Mouse (Mus musculus) monocyte, adult 2 months (primary cell): ENCODE results near the gene Ppp1r13b.

Experiments
- DNase-seq, 2 experiments: peaks; one replicate each; pipeline ENCODE4 v3.0.0; 2022; ENCODE audit warnings: low spot score in 2 of 2, low read depth in 1 of 2

Gene Ppp1r13b

GRCm38 (mm10) chr12:111887005-111887404 is 20.9 kb downstream of the Ppp1r13b start:
- no peak for DNase-seq

DNA sequence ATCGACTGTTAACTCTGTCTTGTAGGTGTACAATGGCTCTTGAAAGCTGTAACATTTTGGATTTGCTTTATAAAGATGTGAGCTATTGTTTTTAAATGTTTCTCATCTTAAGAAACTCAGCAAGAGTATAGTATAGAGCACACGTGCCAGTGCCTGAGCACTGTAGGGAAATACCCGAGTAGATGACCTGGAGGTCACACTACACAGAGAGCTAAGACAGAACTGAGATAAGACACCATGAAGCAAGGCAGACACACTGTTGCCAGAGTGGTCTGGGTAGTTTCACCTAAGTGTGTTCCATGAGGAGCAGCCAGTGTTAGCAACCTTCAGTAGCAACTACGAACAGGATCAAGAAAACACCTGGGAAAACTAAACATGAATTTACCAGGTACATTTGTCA is 25.1 kb downstream of the Ppp1r13b start:
- DNase-seq: no peak

- no peak for DNase-seq
Measured at GRCm38 (mm10) chr12:111882022-111882421, 25.9 kb downstream of the Ppp1r13b start.

DNA sequence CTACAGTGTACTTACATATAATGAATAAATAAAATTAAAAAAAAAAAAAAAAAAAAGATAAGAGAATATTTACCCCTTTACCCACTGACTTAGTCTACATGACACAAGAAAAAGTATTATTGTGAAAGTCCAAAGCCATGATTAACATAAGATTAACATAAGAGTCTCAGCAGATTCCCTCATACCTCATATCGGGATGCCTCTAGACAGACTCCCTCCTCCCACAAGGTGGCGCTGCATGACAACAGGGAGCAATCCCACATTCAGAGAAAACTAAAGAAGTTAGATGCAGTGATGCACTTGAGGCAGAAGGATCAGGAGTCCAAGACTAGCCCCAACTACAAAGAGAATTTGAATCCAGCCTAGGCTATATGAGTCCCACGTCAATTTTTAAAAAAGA is 29.7 kb downstream of the Ppp1r13b start:
- peak; percentile 26 to 47 for DNase-seq

DNA sequence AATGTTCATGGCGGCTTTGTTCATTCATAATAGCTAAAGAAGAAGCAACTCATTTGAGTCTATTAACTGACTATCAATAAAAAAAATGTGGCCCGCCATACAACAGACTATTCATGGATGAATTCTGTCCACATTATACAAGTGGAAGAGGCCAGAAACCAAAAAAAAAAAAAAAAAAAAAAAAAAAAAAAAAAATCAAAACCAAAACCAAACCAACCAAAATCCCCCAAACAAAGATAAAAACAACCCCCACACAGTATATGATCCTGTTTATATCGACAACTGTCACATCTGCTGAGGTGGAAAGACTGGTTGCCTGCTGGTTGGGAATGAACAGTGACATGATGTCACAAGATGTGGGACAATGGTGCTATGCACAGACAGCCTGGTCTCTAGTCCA is 32.4 kb downstream of the Ppp1r13b start:
- DNase-seq: no peak

GRCm38 (mm10) chr12:111874601-111875140 is 33.2 kb downstream of the Ppp1r13b start:
- no peak for DNase-seq

DNA sequence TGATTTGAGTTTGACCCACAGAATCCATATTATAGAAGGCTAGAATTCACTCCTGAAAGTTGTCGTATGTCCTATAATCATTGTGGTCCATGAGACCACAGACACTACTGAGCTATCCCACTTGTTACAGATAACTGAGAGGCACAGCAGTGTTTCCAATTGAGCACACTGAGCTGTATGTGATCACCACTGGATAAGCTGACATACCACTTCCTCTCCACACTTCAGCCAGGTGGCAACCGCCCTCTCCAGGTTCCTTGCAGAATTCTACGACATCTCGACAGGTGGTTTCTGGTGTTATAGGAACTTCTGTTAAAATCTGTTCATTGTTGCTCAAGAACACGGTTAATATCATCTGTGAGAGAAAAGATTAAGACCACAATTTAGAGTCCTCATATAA is 35.8 kb downstream of the Ppp1r13b start:
- DNase-seq: no peak

GRCm38 (mm10) chr12:111870811-111871210 is 37.1 kb downstream of the Ppp1r13b start:
- DNase-seq: no peak

DNA sequence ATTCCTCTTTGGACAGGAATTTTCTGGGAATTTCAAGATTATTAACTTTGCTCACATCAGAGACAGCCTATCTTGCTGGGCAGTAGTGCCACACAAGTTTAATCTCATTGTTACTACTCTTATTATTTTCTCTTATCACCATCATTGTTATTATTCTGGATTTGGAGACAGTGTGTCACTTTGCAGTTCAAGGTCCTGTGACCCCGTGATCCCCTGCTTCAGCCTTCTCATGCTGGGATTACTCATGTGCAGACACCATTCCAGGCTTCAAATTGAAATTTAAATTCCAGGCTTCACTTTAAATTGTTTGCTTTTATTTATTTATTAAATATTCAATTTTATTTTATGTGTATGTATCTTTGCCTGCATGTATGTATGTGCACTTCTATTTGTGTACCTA is 38.1 kb downstream of the Ppp1r13b start:
- DNase-seq: no peak

GRCm38 (mm10) chr12:111864206-111864824 is 43.6 kb downstream of the Ppp1r13b start:
- DNase-seq: no peak

GRCm38 (mm10) chr12:111855448-111855847 is 52.5 kb downstream of the Ppp1r13b start:
- DNase-seq: no peak

DNA sequence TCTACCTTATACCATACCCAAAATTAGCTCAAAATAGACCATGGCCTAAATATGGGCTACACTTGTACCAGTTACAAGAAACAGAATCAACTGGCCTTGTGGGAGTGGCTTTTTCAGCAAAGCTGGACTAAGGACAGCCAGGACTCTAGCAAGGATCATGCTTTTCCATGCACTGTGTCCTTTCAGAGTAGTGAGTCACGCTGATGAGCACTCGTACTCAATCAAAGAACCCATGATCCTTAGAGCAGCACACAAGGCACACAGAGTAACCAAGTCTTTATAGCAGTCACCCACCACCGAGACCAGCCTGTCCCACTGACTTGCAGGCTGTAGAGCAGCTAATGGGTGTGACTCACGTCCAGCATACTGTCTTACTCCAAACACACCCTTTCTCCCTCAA is 54.4 kb downstream of the Ppp1r13b start:
- DNase-seq: no peak

DNA sequence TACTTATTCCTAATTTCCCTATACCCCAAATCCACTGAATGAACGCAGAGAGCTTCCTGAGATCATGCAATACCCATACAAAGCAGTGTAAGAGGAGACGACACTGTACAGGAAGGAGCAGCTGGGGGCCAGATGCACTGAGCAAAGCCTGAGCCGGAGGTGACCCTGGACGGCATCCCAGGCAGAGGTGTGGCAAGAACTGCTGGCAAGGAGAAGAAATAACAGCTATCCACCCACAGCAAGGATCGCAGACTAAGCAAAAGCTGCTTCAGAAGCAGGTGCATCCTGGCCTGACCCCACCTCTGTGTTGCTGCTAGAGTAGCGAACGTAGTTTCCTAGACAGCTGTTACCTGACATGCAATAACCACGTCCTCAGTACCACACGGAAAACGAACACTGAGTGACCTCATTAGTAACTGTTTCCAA is 54.9 kb downstream of the Ppp1r13b start:
- no peak for DNase-seq

- DNase-seq: no peak
Measured at GRCm38 (mm10) chr12:111851745-111852144, 56.2 kb downstream of the Ppp1r13b start.

- DNase-seq: no peak
Measured at GRCm38 (mm10) chr12:111851235-111851634, 56.7 kb downstream of the Ppp1r13b start.

DNA sequence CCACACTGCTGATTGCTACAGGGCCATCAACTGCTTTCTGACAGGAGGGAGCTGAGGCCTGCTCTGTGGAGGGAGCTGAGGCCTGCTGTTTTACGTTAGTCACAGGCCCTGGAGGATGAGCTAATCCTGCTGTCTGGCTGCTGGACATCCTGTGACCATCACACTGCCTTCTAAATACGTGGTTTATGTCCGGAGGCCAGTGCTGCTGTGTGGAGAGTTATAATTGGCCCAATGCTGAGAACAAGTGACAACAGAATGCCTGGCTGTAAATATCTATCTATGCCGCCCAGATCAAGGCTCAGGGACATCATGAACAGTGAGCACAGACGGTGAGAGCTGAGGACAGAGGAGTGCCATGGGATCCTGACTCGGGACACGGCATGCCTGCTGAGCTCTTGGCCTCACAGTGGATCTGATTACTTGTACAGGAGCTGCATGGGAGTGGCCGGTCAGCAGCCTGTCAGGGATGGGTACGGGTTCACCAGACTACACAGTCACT is 59.6 kb downstream of the Ppp1r13b start:
- DNase-seq: no peak

- no peak for DNase-seq
Measured at GRCm38 (mm10) chr12:111846815-111847214, 61.1 kb downstream of the Ppp1r13b start.

GRCm38 (mm10) chr12:111845953-111846352 is 62.0 kb downstream of the Ppp1r13b start:
- DNase-seq: no peak

DNA sequence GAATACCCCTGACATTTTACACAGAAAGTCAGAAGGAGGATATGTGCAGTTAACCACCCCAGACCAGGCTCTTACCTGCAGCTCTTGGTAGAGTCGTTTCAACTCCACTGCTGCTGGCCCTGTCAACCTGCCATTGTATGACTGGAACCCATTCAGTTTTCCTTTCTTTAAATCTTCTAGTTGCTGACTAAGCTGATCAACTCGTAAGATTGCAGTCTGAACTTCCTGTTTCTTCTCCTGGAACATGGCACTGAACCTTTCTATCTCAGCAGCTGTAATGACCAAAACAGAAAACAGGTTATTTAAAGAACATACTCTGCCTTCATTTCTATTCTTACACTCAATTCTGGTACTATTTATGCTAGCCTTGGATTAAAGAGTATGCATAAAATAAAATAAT is 64.4 kb downstream of the Ppp1r13b start:
- no peak for DNase-seq

GRCm38 (mm10) chr12:111842565-111843433 is 65.1 kb downstream of the Ppp1r13b start:
- DNase-seq: no peak

- no peak for DNase-seq
Measured at GRCm38 (mm10) chr12:111833457-111833856, 74.5 kb downstream of the Ppp1r13b start.

GRCm38 (mm10) chr12:111832643-111833042 is 75.3 kb downstream of the Ppp1r13b start:
- DNase-seq: no peak
